Mouse (Mus musculus) CD4-positive, CD25-positive, alpha-beta regulatory T cell (primary cell): Measurements from ENCODE around the gene Iffo2. TPM values are rescaled to one million over a fixed set of nuclear protein-coding genes. Genes with fewer than 3 reads are reported as not detected.

Experiments used
- polyA plus RNA-seq: library from polyadenylated mRNA; unstranded; fragments of 100-300 nt; shearing (Covaris generic); gene quantifications from one replicate; pipeline ENCODE4 v1.2.1, GENCODE M21; 2017

The Iffo2 gene
- polyA plus RNA-seq, result 4.7 TPM

GRCm38 (mm10) chr4:139530248-139530647, at the start of gene Iffo2:
Gene Iffo2, plus strand, starts transcription at chr4:139530548.

GRCm38 (mm10) chr4:139602357-139603244, 72.3 kb downstream of the Iffo2 start, which contains the start of gene Gm21969:
Gene Gm21969, plus strand, starts transcription at chr4:139603186.

GRCm38 (mm10) chr4:139622373-139623282, 92.3 kb downstream of the Iffo2 start, which contains the start of gene Aldh4a1:
Gene Aldh4a1, plus strand, starts transcription at chr4:139622866.

DNA sequence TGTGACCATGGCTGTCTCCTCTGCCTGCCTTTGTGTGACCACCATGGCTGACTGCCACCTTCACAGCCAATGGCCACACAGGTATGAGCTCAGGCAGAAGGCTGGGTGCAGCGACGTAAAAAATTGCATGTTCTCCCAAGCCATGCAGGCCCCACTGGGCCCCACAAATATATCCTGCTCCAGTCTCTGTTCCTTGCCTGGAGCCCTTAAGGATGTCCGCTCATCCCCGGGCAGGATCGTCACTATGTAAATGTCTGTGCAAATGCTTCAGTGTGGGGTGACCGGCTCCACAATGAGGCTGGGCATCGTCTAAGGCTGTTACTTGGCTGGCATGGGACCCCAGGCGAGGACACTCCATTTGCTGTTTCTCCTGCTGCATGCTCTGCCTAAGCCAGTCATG, 122.9 kb downstream of the Iffo2 start, which contains the start of gene Tas1r2:
Gene Tas1r2 (plus strand): TSS at position 301 of the 400 bp plus-strand sequence.

Other genes with a start within 250 kb of the Iffo2 start
- gene Pqlc2, start 219.8 kb upstream of the Iffo2 start, polyA plus RNA-seq, result 10.2 TPM
- gene Akr7a5, start 219.8 kb upstream of the Iffo2 start, polyA plus RNA-seq, result 31.1 TPM
- 95.0 TPM for gene Mrto4, start 178.0 kb upstream of the Iffo2 start, polyA plus RNA-seq
- 56.4 TPM for gene Emc1, start 178.0 kb upstream of the Iffo2 start, polyA plus RNA-seq
- gene Ubr4, start 177.9 kb upstream of the Iffo2 start, polyA plus RNA-seq, result 71.5 TPM
- gene Gm21969, start 72.6 kb downstream of the Iffo2 start, polyA plus RNA-seq, result not detected
- 25.3 TPM for gene Aldh4a1, start 92.3 kb downstream of the Iffo2 start, polyA plus RNA-seq
- gene Tas1r2, start 123.0 kb downstream of the Iffo2 start, polyA plus RNA-seq, result not detected